Mouse (Mus musculus) kidney, postnatal 36 days (tissue): ENCODE data around the gene Pdzk1ip1.

Experiments used
- DNase-seq, 2 experiments: peaks; one replicate each; pipeline ENCODE4 v3.0.0; 2021 to 2022; ENCODE audit warnings: mixed read lengths in 2 of 2

Gene Pdzk1ip1

GRCm38 (mm10) chr4:115123507-115123906 lies 35.0 kb downstream of the Pdzk1ip1 start:
- no peak for DNase-seq

DNA sequence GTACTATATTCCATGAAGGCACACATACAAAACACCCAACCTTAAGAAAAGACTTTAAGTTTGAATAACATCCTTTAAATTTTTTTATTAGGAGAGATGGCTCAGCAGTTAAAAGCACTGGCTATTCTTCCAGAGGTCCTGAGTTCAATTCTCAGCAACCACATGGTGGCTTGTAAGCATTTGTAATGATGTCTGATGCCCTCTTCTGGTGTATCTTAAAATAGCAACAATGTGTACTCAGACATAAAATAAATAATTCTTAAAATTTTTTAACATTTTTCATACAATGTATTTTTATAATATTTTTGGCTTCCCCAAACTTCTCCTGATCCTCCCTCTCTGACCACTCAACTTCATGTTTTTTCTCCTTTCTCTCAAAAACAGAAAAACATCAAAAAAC lies 36.2 kb downstream of the Pdzk1ip1 start:
- no peak for DNase-seq

DNA sequence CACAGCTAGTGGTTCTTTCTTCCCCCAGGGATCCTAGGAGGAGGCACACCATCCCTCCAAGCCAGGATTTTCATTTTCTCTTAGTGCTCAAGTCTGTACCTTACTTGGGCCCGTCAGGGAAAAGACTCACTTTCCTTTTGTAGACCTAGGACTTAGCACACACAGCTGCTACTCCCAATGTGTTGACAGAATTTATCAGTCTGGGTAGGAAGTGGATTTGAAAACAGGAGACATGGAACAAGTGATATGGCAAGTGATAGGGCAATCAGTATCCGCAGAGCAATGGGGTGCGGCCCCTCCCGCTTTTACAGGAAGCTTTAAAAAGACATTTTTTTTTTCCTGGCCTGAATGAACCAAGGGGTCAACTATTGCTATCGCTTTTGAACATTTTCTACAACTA lies 44.6 kb downstream of the Pdzk1ip1 start:
- no peak for DNase-seq

DNA sequence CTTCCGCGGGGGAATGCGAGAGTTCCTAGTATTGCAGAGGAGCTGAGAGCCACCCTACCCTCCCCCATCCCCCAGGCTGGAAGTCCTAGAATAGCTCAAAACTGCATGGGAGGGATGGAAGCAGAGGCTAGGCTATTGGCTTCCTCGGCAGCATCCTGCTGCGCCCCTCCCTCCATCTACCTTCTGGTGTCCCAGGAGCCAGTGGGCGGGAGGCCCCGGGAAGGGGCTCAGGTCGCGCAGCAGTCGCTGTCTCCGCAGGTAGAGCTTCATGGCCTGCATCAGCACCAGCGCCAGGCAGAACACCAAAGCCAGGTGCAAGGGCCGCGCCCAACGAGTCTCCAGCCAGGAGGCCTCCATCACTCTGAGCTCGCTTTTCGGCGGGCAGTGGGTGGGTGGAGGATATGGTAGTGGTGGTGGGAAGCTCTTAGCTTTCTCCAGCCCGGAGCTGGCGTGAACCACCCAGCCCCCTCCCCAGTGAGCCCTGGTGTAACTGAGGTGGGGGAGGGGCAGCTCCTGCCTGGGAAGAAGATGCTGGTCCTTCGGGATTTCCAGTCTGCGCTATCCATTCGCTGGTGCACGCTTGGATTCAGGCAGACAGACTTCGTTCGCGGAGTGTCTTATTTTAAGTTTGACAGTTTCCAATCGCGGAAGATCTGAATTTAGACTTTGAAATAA lies 45.2 kb downstream of the Pdzk1ip1 start, which contains the start of gene Cyp4x1:
Gene Cyp4x1, minus strand, starts transcription at position 661 of the 675 bp plus-strand sequence.
- DNase-seq: no peak

DNA sequence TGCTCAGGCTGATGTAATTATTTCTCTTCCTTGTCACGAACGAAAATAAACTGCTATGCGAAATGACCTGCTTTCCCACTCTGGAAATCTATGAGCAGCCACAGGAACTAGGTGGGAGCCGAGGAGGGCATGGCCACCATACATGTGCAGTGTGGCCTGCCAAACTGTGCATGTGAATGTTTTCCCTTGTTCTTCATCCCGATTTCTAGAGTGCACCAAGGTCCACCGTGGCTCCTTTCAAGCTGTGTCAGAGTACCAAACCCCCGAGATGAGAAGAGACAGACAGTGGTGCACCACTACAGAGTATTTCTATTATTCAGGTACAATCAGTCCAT lies 45.8 kb downstream of the Pdzk1ip1 start:
- no peak for DNase-seq
